Mouse (Mus musculus) heart, postnatal 0 days (tissue): ENCODE data around the gene Sgcg. TPM values are rescaled to one million over a fixed set of nuclear protein-coding genes. Genes with fewer than 3 reads are reported as not detected.

ENCODE experiments used
- ATAC-seq: fragments of 200-750 bp; cut with Nextera tagmentation; 2 replicates; pipeline ENCODE4 v1.8.0; 2017; ENCODE audit warnings: low read depth, moderate number of reproducible peaks, moderate library complexity; ENCODE audit not compliant: insufficient read depth
- DNase-seq: peaks from one replicate; pipeline ENCODE4 v3.0.0-alpha.2; 2016; ENCODE audit warnings: low spot score
- H3K27ac ChIP-seq: fragments of 300-500 bp; sonication (generic); 2 replicates; pipeline ENCODE4 v1.5.1; 2014; ENCODE audit warnings: low read depth, mild to moderate bottlenecking
- H3K27me3 ChIP-seq: fragments of 300-500 bp; sonication (generic); 2 replicates; pipeline ENCODE4 v1.6.1; 2014; ENCODE audit warnings: low read length, mixed read lengths; ENCODE audit not compliant: control insufficient read depth, insufficient read depth
- H3K36me3 ChIP-seq: fragments of 300-500 bp; sonication (generic); replicated peaks from 2 replicates; pipeline ENCODE4 v1.6.1; 2014; ENCODE audit warnings: low read length, mixed read lengths; ENCODE audit not compliant: control insufficient read depth, insufficient read depth
- H3K4me1 ChIP-seq: fragments of 300-500 bp; sonication (generic); 2 replicates; pipeline ENCODE4 v1.6.1; 2014; ENCODE audit warnings: antibody characterized with exemption; ENCODE audit not compliant: control insufficient read depth, insufficient read depth
- H3K4me2 ChIP-seq: fragments of 300-500 bp; sonication (generic); 2 replicates; pipeline ENCODE4 v1.6.1; 2014; ENCODE audit warnings: low read depth, mild to moderate bottlenecking, low read length, moderate library complexity
- H3K4me3 ChIP-seq: fragments of 300-500 bp; sonication (generic); 2 replicates; pipeline ENCODE4 v1.5.1; 2014; ENCODE audit warnings: low read depth, low read length
- H3K9ac ChIP-seq: fragments of 300-500 bp; sonication (generic); replicated peaks from 2 replicates; pipeline ENCODE4 v1.6.1; 2014; ENCODE audit warnings: low read depth, low read length, mixed read lengths
- H3K9me3 ChIP-seq: fragments of 300-500 bp; sonication (generic); replicated peaks from 2 replicates; pipeline ENCODE4 v1.6.1; 2016; ENCODE audit warnings: low read length; ENCODE audit not compliant: control insufficient read depth
- CTCF ChIP-seq: IDR thresholded peaks from 2 replicates; pipeline ENCODE4 v1.5.1; 2016; ENCODE audit warnings: antibody characterized with exemption, control low read depth, low read depth
- EP300 ChIP-seq: IDR thresholded peaks from 2 replicates; pipeline ENCODE4 v1.6.1; 2016; ENCODE audit warnings: antibody characterized with exemption, low read depth
- WGBS: fragments of 180-500 bp; shearing (Covaris S2); extraction: QIAGEN DNeasy Blood & Tissue Kit; methylation state at CpG from one replicate; pipeline ENCODE4 v1.1.7; 2014; 5-methylcytosine and 5-hydroxymethylcytosine counted together
- polyA plus RNA-seq: library from polyadenylated mRNA; unstranded; fragments of >200 nt; fragmentation: Nextera tagmentation; extraction: Ambion mirVana; gene quantifications from 2 replicates; pipeline ENCODE4 v1.2.1, GENCODE M21; 2015
- total RNA-seq: library from RNA; depleted of rRNA; stranded (reverse); fragments of >200 nt; gene quantifications from 2 replicates; pipeline ENCODE4 v1.2.3, GENCODE M21; 2014; ENCODE audit warnings: low replicate concordance

Gene Sgcg
- total and polyA plus RNA-seq, 2 experiments from 2014 or later = 117 to 135 TPM

- H3K4me3 ChIP-seq = no peak overlapping the region
- no peaks in the 10 kb centered on the region for H3K27me3 ChIP-seq
- peaks cover 29% of the 10 kb centered on the region; the same call in 1 of the 2 replicates for H3K36me3 ChIP-seq
- H3K27ac ChIP-seq = no peak overlapping the region
- peaks cover 10% of the 10 kb centered on the region; the same call in 1 of the 2 replicates for H3K9me3 ChIP-seq
- TF ChIP-seq CTCF (no peak), EP300 (no peak)
- 40% methylated on average over 3 of the region's 3 CpGs for WGBS
- peaks cover 1% of the 10 kb centered on the region; the same call in 1 of the 2 replicates for H3K4me1 ChIP-seq
- ATAC-seq (peak; percentile 53; the same call in 1 of the 2 replicates), DNase-seq (no peak)
- no peak overlapping the region for H3K4me2 ChIP-seq
- no peak overlapping the region for H3K9ac ChIP-seq
Observed at GRCm38 (mm10) chr14:61246444-61246843, 11.8 kb downstream of the Sgcg start.

GRCm38 (mm10) chr14:61242611-61243010 is 15.7 kb downstream of the Sgcg start:
- H3K27ac ChIP-seq = no peak overlapping the region
- no peaks in the 10 kb centered on the region for H3K27me3 ChIP-seq
- H3K9ac ChIP-seq = no peak overlapping the region
- DNase-seq = peak; percentile 38
- ATAC-seq = no peak
- H3K9me3 ChIP-seq = no peaks in the 10 kb centered on the region
- no peak overlapping the region for H3K4me2 ChIP-seq
- H3K4me1 ChIP-seq = no peaks in the 10 kb centered on the region
- peak; percentile 69 for TF ChIP-seq CTCF
- no peak for TF ChIP-seq EP300
- WGBS = 37% methylated on average over 6 of the region's 6 CpGs
- peaks cover 22% of the 10 kb centered on the region; the same call in 1 of the 2 replicates for H3K36me3 ChIP-seq
- no peak overlapping the region for H3K4me3 ChIP-seq

GRCm38 (mm10) chr14:61238751-61239150 is 19.5 kb downstream of the Sgcg start:
- no peaks in the 10 kb centered on the region for H3K27me3 ChIP-seq
- H3K4me1 ChIP-seq = peaks cover 6% of the 10 kb centered on the region; the same call in 1 of the 2 replicates
- peaks cover 25% of the 10 kb centered on the region for H3K36me3 ChIP-seq
- H3K9ac ChIP-seq = no peak overlapping the region
- no peak overlapping the region for H3K4me2 ChIP-seq
- no peak for DNase-seq
- H3K27ac ChIP-seq = no peak overlapping the region
- no peaks in the 10 kb centered on the region for H3K9me3 ChIP-seq
- 46% methylated on average over 9 of the region's 9 CpGs for WGBS
- H3K4me3 ChIP-seq = no peak overlapping the region
- ATAC-seq = no peak
- TF ChIP-seq EP300 = no peak
- TF ChIP-seq CTCF = no peak

GRCm38 (mm10) chr14:61237101-61237654 is 21.1 kb downstream of the Sgcg start:
- H3K9ac ChIP-seq = no peak overlapping the region
- no peak overlapping the region for H3K27ac ChIP-seq
- 58% methylated on average over 4 of the region's 4 CpGs for WGBS
- peaks cover 6% of the 10 kb centered on the region; the same call in 1 of the 2 replicates for H3K4me1 ChIP-seq
- H3K4me2 ChIP-seq = no peak overlapping the region
- no peaks in the 10 kb centered on the region for H3K27me3 ChIP-seq
- no peak overlapping the region for H3K4me3 ChIP-seq
- H3K36me3 ChIP-seq = peaks cover 37% of the 10 kb centered on the region
- no peaks in the 10 kb centered on the region for H3K9me3 ChIP-seq
- ATAC-seq (no peak), DNase-seq (no peak)
- TF ChIP-seq EP300 (no peak), CTCF (no peak)

- Histone ChIP-seq H3K27ac (peak overlapping the region; percentile 63), H3K9ac (no peak overlapping the region), H3K4me2 (no peak overlapping the region)
Observed at GRCm38 (mm10) chr14:61235846-61236474, 22.3 kb downstream of the Sgcg start.

More at GRCm38 (mm10) chr14:61235846-61236474, 22.3 kb downstream of the Sgcg start:
- no peak for TF ChIP-seq EP300
- no peak for TF ChIP-seq CTCF
- Histone ChIP-seq H3K4me3 (no peak overlapping the region), H3K27me3 (no peaks in the 10 kb centered on the region), H3K9me3 (no peaks in the 10 kb centered on the region), H3K36me3 (peaks cover 49% of the 10 kb centered on the region), H3K4me1 (peaks cover 6% of the 10 kb centered on the region; the same call in 1 of the 2 replicates)
- ATAC-seq = peak; percentile 67; the same call in 1 of the 2 replicates
- 22% methylated on average over 5 of the region's 5 CpGs for WGBS
- peak; percentile 73 for DNase-seq
